Mouse (Mus musculus) kidney, postnatal 0 days (tissue): ENCODE results near the gene Masp1. TPM values are rescaled to one million over a fixed set of nuclear protein-coding genes. Genes with fewer than 3 reads are reported as not detected.

Experiments used
- ATAC-seq: fragments of 200-750 bp; cut with Nextera tagmentation; replicated peaks from 2 replicates; pipeline ENCODE4 v1.8.0; 2017; ENCODE audit warnings: low read depth, moderate number of reproducible peaks, moderate TSS enrichment, moderate library complexity; ENCODE audit not compliant: low FRiP score
- DNase-seq: peaks from one replicate; pipeline ENCODE4 v3.0.0-alpha.2; 2016; ENCODE audit warnings: low spot score
- H3K27ac ChIP-seq: fragments of 300-500 bp; sonication (generic); 2 replicates; pipeline ENCODE4 v1.5.1; 2014; ENCODE audit warnings: mild to moderate bottlenecking
- H3K27me3 ChIP-seq: fragments of 300-500 bp; sonication (generic); 2 replicates; pipeline ENCODE4 v1.6.1; 2014; ENCODE audit warnings: low read length, mixed read lengths; ENCODE audit not compliant: insufficient read depth
- H3K36me3 ChIP-seq: fragments of 300-500 bp; sonication (generic); 2 replicates; pipeline ENCODE4 v1.6.1; 2014; ENCODE audit warnings: low read length, mixed read lengths; ENCODE audit not compliant: insufficient read depth
- H3K4me1 ChIP-seq: fragments of 300-500 bp; sonication (generic); replicated peaks from 2 replicates; pipeline ENCODE4 v1.6.1; 2014; ENCODE audit warnings: antibody characterized with exemption, low read length, mixed read lengths; ENCODE audit not compliant: insufficient read depth
- H3K4me2 ChIP-seq: fragments of 300-500 bp; sonication (generic); 2 replicates; pipeline ENCODE4 v1.6.1; 2014; ENCODE audit warnings: mild to moderate bottlenecking, low read length, moderate library complexity, mixed read lengths
- H3K4me3 ChIP-seq: fragments of 300-500 bp; sonication (generic); replicated peaks from 2 replicates; pipeline ENCODE4 v1.5.1; 2014; ENCODE audit warnings: low read depth, low read length
- H3K9ac ChIP-seq: fragments of 300-500 bp; sonication (generic); 2 replicates; pipeline ENCODE4 v1.6.1; 2014; ENCODE audit warnings: low read depth, low read length
- H3K9me3 ChIP-seq: fragments of 300-500 bp; sonication (generic); replicated peaks from 2 replicates; pipeline ENCODE4 v1.6.1; 2016; ENCODE audit warnings: low read length, inconsistent platforms, mixed read lengths
- CTCF ChIP-seq: IDR thresholded peaks from 2 replicates; pipeline ENCODE4 v1.5.1; 2016; ENCODE audit warnings: antibody characterized with exemption, low read depth, mild to moderate bottlenecking, moderate library complexity
- WGBS: fragments of 180-500 bp; shearing (Covaris S2); extraction: QIAGEN DNeasy Blood & Tissue Kit; methylation state at CpG from one replicate; pipeline ENCODE4 v1.1.7; 2014; 5-methylcytosine and 5-hydroxymethylcytosine counted together
- polyA plus RNA-seq: library from polyadenylated mRNA; unstranded; fragments of >200 nt; fragmentation: Nextera tagmentation; extraction: Ambion mirVana; gene quantifications from 2 replicates; pipeline ENCODE4 v1.2.1, GENCODE M21; 2015

The Masp1 gene
- polyA plus RNA-seq, 1 experiment from 2014 or later, result 3.3 TPM

- no peak overlapping the region for H3K4me2 ChIP-seq
- ATAC-seq, result no peak
- WGBS, result 81% methylated on average over 4 of the region's 4 CpGs
- no peak overlapping the region for H3K9ac ChIP-seq
- 0 out of 2 replicates have a peak, but pooled peaks cover 1% of the 10 kb centered on the region for H3K4me1 ChIP-seq
- no peak for DNase-seq
- H3K27ac ChIP-seq, result no peak overlapping the region
- no peaks in the 10 kb centered on the region for H3K9me3 ChIP-seq
- no peaks in the 10 kb centered on the region for H3K36me3 ChIP-seq
- no peaks in the 10 kb centered on the region for H3K27me3 ChIP-seq
- TF ChIP-seq CTCF, result no peak
- H3K4me3 ChIP-seq, result no peak overlapping the region
These were observed 17.3 kb downstream of the Masp1 start for GRCm38 (mm10) chr16:23503351-23503750.

GRCm38 (mm10) chr16:23502478-23502877, 18.1 kb downstream of the Masp1 start:
- Histone ChIP-seq H3K4me2 (no peak overlapping the region), H3K9me3 (no peaks in the 10 kb centered on the region), H3K36me3 (no peaks in the 10 kb centered on the region), H3K4me1 (0 out of 2 replicates have a peak, but pooled peaks cover 3% of the 10 kb centered on the region), H3K9ac (no peak overlapping the region), H3K4me3 (no peak overlapping the region), H3K27ac (no peak overlapping the region), H3K27me3 (no peaks in the 10 kb centered on the region)
- 69% methylated on average over 3 of the region's 3 CpGs for WGBS
- no peak for TF ChIP-seq CTCF
- DNase-seq (peak; percentile 11), ATAC-seq (no peak)

- Histone ChIP-seq H3K4me3 (no peak overlapping the region), H3K9me3 (no peaks in the 10 kb centered on the region), H3K4me1 (0 out of 2 replicates have a peak, but pooled peaks cover 3% of the 10 kb centered on the region), H3K27ac (no peak overlapping the region), H3K27me3 (no peaks in the 10 kb centered on the region), H3K9ac (no peak overlapping the region), H3K4me2 (no peak overlapping the region), H3K36me3 (no peaks in the 10 kb centered on the region)
- no peak for DNase-seq
- TF ChIP-seq CTCF, result no peak
- WGBS, result 86% methylated on average over 2 of the region's 2 CpGs
- no peak for ATAC-seq
These were observed 19.3 kb downstream of the Masp1 start for GRCm38 (mm10) chr16:23501288-23501687.

DNA sequence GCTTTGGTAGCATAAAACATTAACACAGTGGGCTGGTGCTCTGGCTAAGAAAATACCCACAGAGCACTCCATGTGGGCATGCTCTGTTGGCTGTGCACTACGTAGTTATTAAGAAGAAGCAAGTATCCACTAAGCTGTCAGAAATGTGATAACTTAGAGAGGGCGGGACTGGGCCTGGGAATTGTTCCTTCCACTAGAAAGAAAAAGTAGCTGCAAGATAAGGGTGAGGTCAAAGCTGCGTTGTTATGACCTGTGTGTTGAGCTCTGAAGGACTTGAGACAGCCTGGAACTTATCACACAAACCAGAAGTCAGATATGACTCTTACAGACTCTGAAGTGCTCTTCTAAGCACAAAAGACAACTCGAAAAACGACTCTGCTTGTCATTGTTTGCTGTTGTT, 20.1 kb downstream of the Masp1 start:
- no peak overlapping the region for H3K9ac ChIP-seq
- no peaks in the 10 kb centered on the region for H3K36me3 ChIP-seq
- 0 out of 2 replicates have a peak, but pooled peaks cover 3% of the 10 kb centered on the region for H3K4me1 ChIP-seq
- no peaks in the 10 kb centered on the region for H3K27me3 ChIP-seq
- DNase-seq, result no peak
- 73% methylated on average over 5 of the region's 5 CpGs for WGBS
- H3K4me3 ChIP-seq, result no peak overlapping the region
- no peak for TF ChIP-seq CTCF
- no peaks in the 10 kb centered on the region for H3K9me3 ChIP-seq
- H3K4me2 ChIP-seq, result no peak overlapping the region
- no peak for ATAC-seq
- H3K27ac ChIP-seq, result no peak overlapping the region

DNA sequence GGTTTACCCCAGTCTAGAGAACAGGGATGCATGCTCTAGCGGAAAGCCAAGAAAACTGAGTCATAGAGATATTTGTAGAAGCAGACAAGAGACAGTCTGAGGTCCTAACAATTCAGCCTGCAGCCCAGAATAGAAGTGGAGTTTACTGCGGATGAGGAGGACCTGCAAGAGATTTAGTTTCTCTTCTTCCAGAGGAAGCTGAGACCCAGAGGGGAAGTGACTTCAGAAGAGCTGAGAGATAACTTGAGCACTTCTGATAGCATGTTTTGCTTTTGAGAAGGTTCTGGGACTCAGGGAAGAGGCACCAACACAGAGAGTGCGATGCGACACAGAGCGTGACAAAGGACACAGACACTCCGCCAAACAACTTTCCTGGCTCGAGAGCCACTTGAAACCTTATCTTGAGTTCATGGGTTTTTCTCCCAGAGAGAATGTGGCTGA, 21.9 kb downstream of the Masp1 start:
- Histone ChIP-seq H3K27ac (no peak overlapping the region), H3K4me2 (no peak overlapping the region), H3K27me3 (no peaks in the 10 kb centered on the region), H3K9me3 (no peaks in the 10 kb centered on the region), H3K9ac (no peak overlapping the region), H3K4me3 (no peak overlapping the region), H3K36me3 (no peaks in the 10 kb centered on the region), H3K4me1 (0 out of 2 replicates have a peak, but pooled peaks cover 3% of the 10 kb centered on the region)
- 52% methylated on average over 7 of the region's 7 CpGs for WGBS
- TF ChIP-seq CTCF, result no peak
- ATAC-seq (no peak), DNase-seq (peak; percentile 15)

DNA sequence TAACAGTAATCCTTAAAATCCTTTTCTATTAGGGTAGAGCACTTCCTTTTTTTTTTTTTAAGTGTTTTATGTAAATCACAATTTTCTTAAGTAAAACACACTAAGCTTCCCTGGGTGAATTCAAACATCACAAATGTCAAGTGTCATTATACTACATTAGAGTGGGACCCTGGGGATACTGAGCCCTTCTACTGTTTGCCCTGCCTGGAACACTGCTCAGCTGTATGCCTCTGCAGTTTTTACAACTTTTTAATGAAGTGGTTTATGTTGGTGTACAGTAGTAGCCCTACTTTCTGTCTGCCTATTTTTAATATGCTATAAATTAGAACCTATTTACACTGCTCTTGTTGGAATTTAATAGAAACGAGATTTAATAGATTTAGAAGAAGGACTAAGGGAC, 22.7 kb downstream of the Masp1 start:
- no peaks in the 10 kb centered on the region for H3K36me3 ChIP-seq
- H3K4me1 ChIP-seq, result 0 out of 2 replicates have a peak, but pooled peaks cover 3% of the 10 kb centered on the region
- no peaks in the 10 kb centered on the region for H3K9me3 ChIP-seq
- no peak for TF ChIP-seq CTCF
- no peak overlapping the region for H3K27ac ChIP-seq
- no peak for DNase-seq
- WGBS, result 49% methylated on average over 1 of the region's 1 CpGs
- no peak overlapping the region for H3K4me3 ChIP-seq
- no peaks in the 10 kb centered on the region for H3K27me3 ChIP-seq
- no peak overlapping the region for H3K4me2 ChIP-seq
- no peak overlapping the region for H3K9ac ChIP-seq
- no peak for ATAC-seq

GRCm38 (mm10) chr16:23497440-23497839, 23.2 kb downstream of the Masp1 start:
- Histone ChIP-seq H3K4me1 (0 out of 2 replicates have a peak, but pooled peaks cover 3% of the 10 kb centered on the region), H3K9ac (no peak overlapping the region), H3K36me3 (no peaks in the 10 kb centered on the region), H3K27me3 (no peaks in the 10 kb centered on the region), H3K9me3 (no peaks in the 10 kb centered on the region), H3K4me3 (no peak overlapping the region), H3K27ac (0 out of 2 replicates have a peak overlapping the region, but pooled peaks have one; percentile 15), H3K4me2 (no peak overlapping the region)
- TF ChIP-seq CTCF, result no peak
- peak; percentile 74; the same call in 1 of the 2 replicates for ATAC-seq
- 2% methylated on average over 3 of the region's 3 CpGs for WGBS
- peak; percentile 93 for DNase-seq
